ENCODE assay signal across 12 mouse cellular contexts in the genomic region with DNA sequence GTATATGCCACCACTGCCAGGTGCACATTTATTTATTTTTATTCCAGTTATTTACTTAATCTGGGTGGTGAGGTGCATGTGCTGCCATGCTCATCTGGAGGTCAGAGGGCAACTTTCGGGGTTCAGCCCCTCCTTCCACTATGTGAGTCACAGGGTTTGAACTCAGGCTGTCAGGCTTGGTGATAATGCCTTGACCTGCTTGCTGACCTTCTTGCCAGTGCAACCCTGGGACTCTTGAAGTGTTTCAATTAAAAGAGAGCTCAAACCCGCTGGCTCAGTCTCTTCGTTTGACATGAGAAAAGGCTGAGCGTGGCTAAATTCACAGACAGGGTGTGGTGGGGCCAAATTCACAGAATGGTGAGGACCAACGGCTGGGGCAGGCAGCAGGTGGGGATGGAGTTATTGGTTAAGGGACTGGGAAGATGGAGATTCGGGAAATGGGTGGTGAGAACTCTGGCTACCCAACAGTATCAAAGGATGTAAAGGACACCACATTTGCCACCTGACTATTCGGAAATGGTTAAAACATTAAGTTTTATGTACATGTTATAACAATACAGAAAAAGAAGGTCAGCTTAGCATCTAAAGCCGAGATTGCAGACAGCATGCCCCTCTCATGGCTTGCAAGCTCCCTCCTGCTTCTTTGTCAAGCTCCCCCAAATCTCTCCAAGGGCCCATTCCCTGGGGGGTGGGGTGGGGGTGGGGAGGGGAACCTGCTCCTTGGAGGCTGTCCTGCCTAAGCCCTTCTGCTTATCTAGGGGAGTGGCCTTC. TPM values are rescaled to one million over a fixed set of nuclear protein-coding genes. Genes with fewer than 3 reads are reported as not detected.
DNase-seq lines count a peak whose midpoint lies in the region; ATAC-seq and TF ChIP-seq lines count a peak whose summit lies in the region.
"Had no signal": no experiment of that assay in that cellular context is flagged by ENCODE, and none has a peak within 500 bp of the region (broad histone marks: within the 10 kb centered on the region; RNA-seq: fewer than 3 reads in every experiment).

No protein-coding gene starts in this region.

- in situ Hi-C loops in ES-E14 (cut with MboI; ENCODE audit: low sequenced_read_pairs in 2 of 2, unreplicated experiment in 2 of 2), result no loop called here

- no peak overlapping the region for H3K27ac ChIP-seq in liver, adult 2 months (replicated peaks; ENCODE audit: insufficient read depth, low read depth, low read length)
- no peak overlapping the region for H3K27ac ChIP-seq in liver, embryonic 12.5 days
- peak overlapping the region; percentile 22; the same call in 1 of the 2 replicates for H3K27ac ChIP-seq in ES-E14 (ENCODE audit: insufficient read depth, low read depth, low read length, poor library complexity, severe bottlenecking)
- peak overlapping the region; percentile 35; the same call in 1 of the 2 replicates for H3K27ac ChIP-seq in embryonic facial prominence, embryonic 10.5 days (replicated peaks)
- no peak overlapping the region for H3K27ac ChIP-seq in kidney, adult 2 months (ENCODE audit: insufficient read depth, low read depth, low read length)
- H3K27ac ChIP-seq: embryonic facial prominence, embryonic 15.5 days; forebrain, embryonic 13.5 days had no signal

- H3K9ac ChIP-seq in liver, adult 2 months (ENCODE audit: low read depth, low read length), result no peak overlapping the region
- no peak overlapping the region for H3K9ac ChIP-seq in liver, embryonic 12.5 days
- no peak overlapping the region for H3K9ac ChIP-seq in ES-E14 (ENCODE audit: insufficient read depth, low read depth, low read length, poor library complexity, severe bottlenecking)
- H3K9ac ChIP-seq: embryonic facial prominence, embryonic 15.5 days; forebrain, embryonic 13.5 days had no signal

- TF ChIP-seq POLR2A in liver, adult 2 months (IDR thresholded peaks at IDR 0.05; ENCODE audit: extremely low read depth, insufficient read depth, low read length), result no peak
- no peak for TF ChIP-seq POLR2A in kidney, adult 2 months (IDR thresholded peaks at IDR 0.05; ENCODE audit: low read depth, low read length)

- TF ChIP-seq CTCF in liver, adult 2 months (IDR thresholded peaks at IDR 0.05; ENCODE audit: low read depth, low read length), result no peak
- TF ChIP-seq CTCF in kidney, adult 2 months (conservative IDR thresholded peaks at IDR 0.05; ENCODE audit: insufficient read depth, insufficient read length, low read depth, low read length), result no peak

- H3K79me2 ChIP-seq in liver, adult 2 months (ENCODE audit: control insufficient read depth, insufficient read depth, low read length), result no peaks in the 10 kb centered on the region

- H3K9me3 ChIP-seq in liver, embryonic 12.5 days (replicated peaks), result no peaks in the 10 kb centered on the region
- no peaks in the 10 kb centered on the region for H3K9me3 ChIP-seq in ES-E14 (ENCODE audit: control insufficient read depth, insufficient read depth, low read depth, low read length)
- no peaks in the 10 kb centered on the region for H3K9me3 ChIP-seq in embryonic facial prominence, embryonic 10.5 days
- H3K9me3 ChIP-seq: embryonic facial prominence, embryonic 15.5 days; forebrain, embryonic 13.5 days had no signal

- H3K36me3 ChIP-seq in liver, adult 2 months (ENCODE audit: control insufficient read depth, insufficient read depth, low read length), result no peaks in the 10 kb centered on the region
- no peaks in the 10 kb centered on the region for H3K36me3 ChIP-seq in liver, embryonic 12.5 days
- H3K36me3 ChIP-seq in ES-E14 (ENCODE audit: control insufficient read depth, insufficient read depth, low read length, poor library complexity, severe bottlenecking), result peaks cover 2% of the 10 kb centered on the region; the same call in 1 of the 2 replicates
- no peaks in the 10 kb centered on the region for H3K36me3 ChIP-seq in embryonic facial prominence, embryonic 10.5 days (replicated peaks)
- no peaks in the 10 kb centered on the region for H3K36me3 ChIP-seq in kidney, adult 2 months (ENCODE audit: control insufficient read depth, insufficient read depth, low read length)
- H3K36me3 ChIP-seq: embryonic facial prominence, embryonic 15.5 days had no signal

- no peak for ATAC-seq in liver, embryonic 12.5 days
- ATAC-seq: forebrain, embryonic 13.5 days had no signal

- intact Hi-C loops in heart, postnatal 36 days (cut with DNase I), result no loop called here

- H3K4me3 ChIP-seq in liver, adult 2 months (ENCODE audit: insufficient read depth, low read depth, low read length), result no peak overlapping the region
- no peak overlapping the region for H3K4me3 ChIP-seq in liver, embryonic 12.5 days
- no peak overlapping the region for H3K4me3 ChIP-seq in ES-E14 (ENCODE audit: insufficient read depth in 1 of 2, low read depth in 1 of 2, low read length in 2 of 2, poor library complexity in 1 of 2, severe bottlenecking in 1 of 2)
- H3K4me3 ChIP-seq in embryonic facial prominence, embryonic 10.5 days, result no peak overlapping the region
- H3K4me3 ChIP-seq in kidney, adult 2 months (ENCODE audit: insufficient read depth, low read depth, low read length), result no peak overlapping the region
- H3K4me3 ChIP-seq: embryonic facial prominence, embryonic 15.5 days; forebrain, embryonic 13.5 days had no signal

- whole genome bisulfite sequencing in liver, adult 2 months, result 76% methylated on average over 8 of the region's 8 CpGs
- 60% methylated on average over 8 of the region's 8 CpGs for WGBS in liver, embryonic 12.5 days (ENCODE audit: insufficient replicate concordance)
- WGBS in embryonic facial prominence, embryonic 10.5 days, result 45% methylated on average over 8 of the region's 8 CpGs
- 72% methylated on average over 8 of the region's 8 CpGs for WGBS in kidney, adult 2 months

- no peaks in the 10 kb centered on the region for H3K27me3 ChIP-seq in liver, adult 2 months (ENCODE audit: control insufficient read depth, insufficient read depth, low read length)
- H3K27me3 ChIP-seq in liver, embryonic 12.5 days (replicated peaks), result no peaks in the 10 kb centered on the region
- no peaks in the 10 kb centered on the region for H3K27me3 ChIP-seq in embryonic facial prominence, embryonic 10.5 days (replicated peaks; ENCODE audit: low read depth, poor library complexity, severe bottlenecking)
- no peaks in the 10 kb centered on the region for H3K27me3 ChIP-seq in kidney, adult 2 months (replicated peaks; ENCODE audit: control insufficient read depth, insufficient read depth, low read length)
- H3K27me3 ChIP-seq: embryonic facial prominence, embryonic 15.5 days; forebrain, embryonic 13.5 days had no signal

- peaks cover 13% of the 10 kb centered on the region for H3K4me1 ChIP-seq in liver, adult 2 months (ENCODE audit: control insufficient read depth, insufficient read depth, low read length)
- peaks cover 34% of the 10 kb centered on the region for H3K4me1 ChIP-seq in liver, embryonic 12.5 days
- H3K4me1 ChIP-seq in ES-E14 (ENCODE audit: control insufficient read depth in 2 of 2, insufficient read depth in 2 of 2, low read length in 2 of 2, poor library complexity in 1 of 2), result peaks cover 34 to 54% of the 10 kb centered on the region in 2 experiments
- H3K4me1 ChIP-seq in embryonic facial prominence, embryonic 10.5 days, result peaks cover 42% of the 10 kb centered on the region
- peaks cover 1% of the 10 kb centered on the region; the same call in 1 of the 2 replicates for H3K4me1 ChIP-seq in kidney, adult 2 months (ENCODE audit: control insufficient read depth, insufficient read depth, low read length)

- H3K4me2 ChIP-seq in liver, embryonic 12.5 days, result no peak overlapping the region
- H3K4me2 ChIP-seq: embryonic facial prominence, embryonic 15.5 days; forebrain, embryonic 13.5 days had no signal

- DNase-seq in heart, adult 11 months, result peak; percentile 90
- no peak for DNase-seq in heart, postnatal 36 days
- DNase-seq in liver, adult 2 months (ENCODE audit: extremely low read depth, low read depth, low spot score), result peak; percentile 48
- no peak for DNase-seq in ES-E14 (ENCODE audit: low read depth, low spot score)
- DNase-seq in embryonic facial prominence, embryonic 10.5 days (ENCODE audit: low spot score), result no peak
- DNase-seq in kidney, adult 2 months, result no peak
- DNase-seq: cerebellum, adult 18-20 months; kidney, postnatal 10 days; midbrain, embryonic 14.5 days had no signal

TF ChIP-seq in ES-E14, 5 proteins besides CTCF, POLR2A, EP300 and RAD21:
- TF ChIP-seq MAFK (IDR thresholded peaks at IDR 0.05; ENCODE audit: insufficient read depth, low read depth, low read length), result 0 out of 2 replicates have a peak, but pooled peaks have one; percentile 46
- TF ChIP-seq HCFC1 (IDR thresholded peaks at IDR 0.05; ENCODE audit: borderline replicate concordance, insufficient read depth, low read length), result no peak
TF ChIP-seq in ES-E14: peak in this region for 1.

RNA-seq across cellular contexts. Expression of a gene that starts 56.1 kb away (rescaled TPM):
- 10 to 100 TPM; 40.1 to 42.1 TPM for total RNA-seq in heart, postnatal 36 days (2021)
- total RNA-seq in liver, adult 2 months (2014; rRNA removed), result 60.4 and 63.4 TPM in 2 replicates
- 45.3 and 49.7 TPM in 2 replicates for polyA plus RNA-seq in liver, adult 2 months (2012; rRNA removed)
- 11.3 and 11.7 TPM in 2 replicates for polyA plus RNA-seq in liver, embryonic 12.5 days (2016; fragmentation: Nextera tagmentation; extraction: Ambion mirVana)
- 33.6 and 34.4 TPM in 2 replicates for total RNA-seq in ES-E14 (2012; rRNA removed)
- 6.8 and 7.5 TPM in 2 replicates for polyA plus RNA-seq in embryonic facial prominence, embryonic 10.5 days (2016; fragmentation: Nextera tagmentation; extraction: Ambion mirVana)
- polyA plus RNA-seq in kidney, adult 2 months (2012; rRNA removed), result 33.0 and 37.2 TPM in 2 replicates

Comparison
In these comparisons a context has a peak if more than half of its experiments do, and no peak if none do; other contexts are left out.
1. DNase-seq: peak in heart, adult 11 months (single experiment) and liver, adult 2 months (single experiment); none in heart, postnatal 36 days (0 of 2), ES-E14 (single experiment), embryonic facial prominence, embryonic 10.5 days (single experiment) and kidney, adult 2 months (single experiment).
2. H3K27ac ChIP-seq: peak in ES-E14 (single experiment) and embryonic facial prominence, embryonic 10.5 days (single experiment); none in liver, adult 2 months (single experiment), liver, embryonic 12.5 days (single experiment) and kidney, adult 2 months (single experiment).